Mouse (Mus musculus) gastrocnemius, adult 18-20 months (tissue): ENCODE measurements around the gene 6430548M08Rik. TPM values are rescaled to one million over a fixed set of nuclear protein-coding genes. Genes with fewer than 3 reads are reported as not detected.

ENCODE experiments used
- DNase-seq: peaks from one replicate; pipeline ENCODE4 v3.0.0; 2021; ENCODE audit warnings: low spot score
- total RNA-seq, 2 experiments: library from RNA; stranded (reverse); gene quantifications; 2 replicates each; pipeline ENCODE4 v1.2.3; 2021

6430548M08Rik gene
- total RNA-seq, 2 experiments from 2014 or later: 23.3 to 45.0 TPM

DNA sequence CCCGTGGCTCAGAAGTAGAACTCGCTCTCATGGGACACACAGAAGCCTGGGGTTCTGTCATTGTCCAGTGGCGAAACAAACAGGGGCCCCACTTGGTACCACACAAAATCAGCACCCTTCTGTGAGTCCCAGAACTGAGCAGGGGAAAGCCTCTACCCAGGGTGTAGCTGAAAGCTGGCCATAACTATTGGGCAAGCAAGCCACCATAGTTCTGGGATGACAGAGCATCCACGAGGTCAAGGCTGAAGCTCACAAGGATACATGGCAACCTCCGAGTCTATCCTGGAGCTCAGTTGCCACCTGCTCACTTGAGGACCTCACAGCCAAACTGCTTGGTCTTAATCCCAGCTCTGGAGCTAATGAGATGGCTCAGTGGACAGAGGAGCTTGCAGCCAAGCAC is 67.3 kb downstream of the 6430548M08Rik start:
- no peak for DNase-seq

GRCm38 (mm10) chr8:120181861-120182414 is 68.0 kb downstream of the 6430548M08Rik start:
- no peak for DNase-seq

DNA sequence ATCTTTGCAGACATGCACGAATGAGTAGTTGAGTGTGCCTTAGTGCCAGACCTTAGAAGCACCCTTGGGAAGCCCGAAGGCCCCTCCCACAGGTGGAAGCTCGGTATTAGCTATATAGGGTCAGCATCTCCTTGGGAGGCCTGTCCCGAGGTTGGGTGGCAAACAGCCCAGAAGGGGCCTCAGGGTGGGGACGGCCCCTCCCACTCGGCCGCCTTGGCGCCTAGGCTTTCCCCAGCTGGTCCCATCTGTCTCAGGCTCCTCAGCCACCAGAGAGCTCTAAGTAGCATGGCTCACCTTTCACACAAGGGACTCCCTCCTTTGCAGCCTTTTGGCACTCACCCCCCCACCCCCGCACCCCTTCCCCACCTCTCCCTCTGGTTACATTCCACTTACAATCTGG is 70.4 kb downstream of the 6430548M08Rik start:
- DNase-seq: peak; percentile 60

DNA sequence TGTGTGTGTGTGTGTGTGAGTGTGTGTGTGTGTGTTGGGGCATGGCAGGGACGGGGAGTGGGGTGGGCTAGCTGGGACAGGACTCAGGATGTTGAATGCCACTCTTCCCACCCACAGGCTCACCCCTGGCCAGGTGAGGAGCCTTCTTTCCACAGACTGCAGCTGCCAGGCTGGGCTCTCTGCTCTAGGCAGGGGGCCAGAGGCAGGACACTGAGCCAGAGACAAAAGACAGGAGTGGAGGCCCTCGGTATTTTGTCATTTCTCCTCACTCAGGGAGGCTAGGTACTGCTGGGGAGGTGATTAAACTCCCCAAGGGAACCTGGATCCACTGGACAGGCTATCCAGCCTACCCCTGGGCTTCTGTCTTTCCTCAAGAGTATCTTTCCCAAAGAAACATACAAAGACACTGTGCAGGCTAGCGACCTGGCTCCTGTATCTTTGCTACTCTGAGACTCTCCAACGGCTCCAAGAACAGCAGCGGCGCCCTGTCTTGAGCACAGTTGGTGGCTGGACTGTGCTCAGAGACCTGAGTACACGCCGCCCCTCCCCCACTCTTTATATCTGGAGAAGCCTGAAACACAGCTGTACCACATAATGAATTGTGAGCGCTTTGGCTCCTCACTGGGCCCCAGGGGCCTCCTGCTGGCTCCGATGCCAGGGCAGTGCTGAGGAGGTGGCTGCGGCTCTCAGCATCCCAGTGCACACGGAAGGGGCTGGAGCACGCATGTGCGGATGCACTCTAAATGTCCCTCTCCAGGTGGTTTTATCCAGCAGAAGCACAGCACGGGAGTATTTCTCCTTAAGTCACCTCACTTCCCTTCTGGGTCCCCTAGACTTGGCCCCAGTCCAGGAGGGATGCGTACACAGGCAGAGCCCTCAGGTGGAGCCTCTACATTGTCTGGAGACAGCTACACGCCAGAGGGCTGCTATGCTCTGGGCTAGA is 71.2 kb downstream of the 6430548M08Rik start:
- no peak for DNase-seq

- peak; percentile 75 for DNase-seq
Measured at GRCm38 (mm10) chr8:120186454-120186853, 72.5 kb downstream of the 6430548M08Rik start.

GRCm38 (mm10) chr8:120188510-120188909 is 74.6 kb downstream of the 6430548M08Rik start:
- DNase-seq: peak; percentile 60

- no peak for DNase-seq
Measured at GRCm38 (mm10) chr8:120189440-120189839, 75.5 kb downstream of the 6430548M08Rik start.

- DNase-seq: no peak
Measured at GRCm38 (mm10) chr8:120190107-120190809, 76.3 kb downstream of the 6430548M08Rik start.

DNA sequence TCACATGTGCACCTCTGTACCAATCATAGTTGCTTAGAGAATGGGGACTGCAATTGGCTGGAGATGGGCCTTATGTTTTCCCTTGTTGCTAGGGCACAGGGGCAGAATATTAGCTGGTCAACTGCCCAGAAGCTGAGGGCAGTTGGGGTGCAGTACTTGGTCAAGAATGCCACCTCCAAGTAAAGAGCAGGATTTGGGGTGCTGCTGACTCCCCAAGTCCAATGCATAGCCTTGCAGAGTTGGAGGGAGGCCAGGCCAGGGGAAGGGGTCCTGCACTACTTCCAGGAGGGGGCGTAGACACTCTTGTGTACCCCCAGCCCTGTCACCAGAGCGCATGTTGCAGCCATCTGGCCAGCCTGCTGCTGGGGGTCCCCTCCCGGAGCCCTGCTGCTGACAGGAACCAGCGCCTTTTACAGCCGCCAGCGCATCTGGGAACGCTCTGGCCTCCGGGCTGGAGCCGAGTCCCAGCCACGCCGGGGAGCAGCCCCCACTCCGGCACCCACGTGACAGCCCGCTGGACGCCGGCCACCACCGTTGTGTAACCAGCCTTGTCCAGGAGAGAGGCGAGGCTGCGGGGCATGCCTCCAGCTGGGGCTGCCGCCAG is 77.0 kb downstream of the 6430548M08Rik start:
- peak; percentile 99 for DNase-seq

- DNase-seq: no peak
Measured at GRCm38 (mm10) chr8:120191633-120192032, 77.7 kb downstream of the 6430548M08Rik start.

GRCm38 (mm10) chr8:120192118-120192517 is 78.2 kb downstream of the 6430548M08Rik start:
- DNase-seq: no peak

DNA sequence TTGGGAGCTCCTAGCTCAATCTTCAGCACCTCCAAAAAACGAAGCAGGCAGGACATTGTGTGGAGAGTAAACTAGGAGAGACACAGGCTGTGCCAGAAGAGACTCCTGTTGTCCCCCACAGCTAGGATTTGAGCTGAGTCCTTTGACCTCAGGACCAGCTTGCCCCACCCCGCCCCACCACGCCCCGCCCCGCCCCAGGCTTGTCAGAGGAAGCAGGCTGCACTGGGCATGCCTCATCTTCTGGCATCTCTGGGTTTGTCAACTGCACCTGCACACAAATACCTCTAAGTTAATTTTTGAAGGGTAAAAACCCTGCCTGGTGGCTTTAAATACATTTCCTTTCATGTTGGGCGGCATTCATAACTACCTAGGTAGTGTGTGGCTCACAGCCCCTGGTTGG is 87.4 kb downstream of the 6430548M08Rik start:
- no peak for DNase-seq

DNA sequence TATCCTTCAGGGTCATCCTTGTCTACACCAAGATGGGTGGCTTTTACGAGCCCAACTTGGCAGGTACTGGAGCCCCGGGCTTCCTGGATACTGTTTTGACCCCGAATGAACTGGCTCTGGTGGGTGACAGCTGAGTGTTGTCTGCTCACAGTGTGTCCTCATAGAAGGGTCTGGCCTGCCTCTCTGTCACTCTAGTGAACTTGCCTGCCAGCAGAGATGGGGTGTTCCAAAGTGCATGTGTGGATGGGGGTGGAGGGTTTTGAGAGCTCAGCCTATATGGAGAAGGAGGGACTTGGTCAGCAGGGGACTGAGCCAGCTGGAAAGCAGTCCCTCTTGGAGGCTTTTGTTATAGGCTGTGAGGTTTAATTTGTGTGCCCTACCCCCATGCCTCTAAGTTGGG is 88.6 kb downstream of the 6430548M08Rik start:
- no peak for DNase-seq

DNA sequence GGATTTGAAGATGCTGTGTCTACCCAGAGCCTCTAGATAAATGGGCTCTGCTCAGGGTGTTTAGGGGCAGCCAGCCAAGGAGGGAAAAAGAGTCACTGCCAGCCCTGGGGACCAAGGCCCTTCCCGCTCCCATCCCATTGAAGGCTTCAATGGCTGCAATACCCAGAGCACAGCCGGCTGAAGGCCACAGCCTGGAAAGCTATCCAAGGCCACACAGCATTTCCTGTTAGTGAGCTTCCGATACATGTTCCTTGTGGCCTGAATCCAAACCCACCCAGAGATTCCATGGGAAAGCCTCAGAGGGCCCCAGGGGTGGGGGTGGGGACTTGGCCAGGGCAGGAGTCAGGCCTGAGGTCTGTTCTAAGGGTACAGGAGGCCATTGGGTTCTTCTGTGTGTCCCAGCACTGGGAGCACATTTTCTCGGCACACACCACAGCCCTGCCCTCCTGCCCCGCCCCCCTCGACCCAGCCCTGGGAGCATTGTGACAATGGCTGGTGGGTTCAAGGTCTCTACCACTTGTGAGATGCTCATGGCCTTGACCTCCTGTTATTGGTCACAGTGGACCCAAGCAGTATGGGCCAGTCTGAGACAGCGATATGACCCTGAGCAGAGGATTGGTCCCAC is 90.9 kb downstream of the 6430548M08Rik start:
- no peak for DNase-seq

DNA sequence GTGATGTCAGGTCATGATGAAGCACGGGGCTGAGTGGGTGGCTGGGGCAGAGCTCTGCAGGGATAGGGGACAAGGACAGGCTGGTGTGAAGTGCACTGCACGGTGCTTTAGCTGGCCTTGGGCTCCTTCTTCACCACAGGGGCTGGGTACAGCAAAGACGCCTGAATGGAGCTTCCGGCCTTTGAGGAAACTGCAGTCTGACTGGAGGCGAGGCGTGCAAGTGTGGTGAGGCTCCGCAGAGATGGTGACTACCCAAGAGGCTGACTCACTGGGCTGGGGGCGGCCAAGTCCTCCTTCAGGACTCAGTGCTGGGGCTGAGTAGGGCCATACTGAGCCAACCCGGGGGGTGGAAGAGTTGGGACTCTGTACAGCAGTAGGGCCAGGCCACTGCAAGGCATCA is 92.0 kb downstream of the 6430548M08Rik start:
- no peak for DNase-seq

DNA sequence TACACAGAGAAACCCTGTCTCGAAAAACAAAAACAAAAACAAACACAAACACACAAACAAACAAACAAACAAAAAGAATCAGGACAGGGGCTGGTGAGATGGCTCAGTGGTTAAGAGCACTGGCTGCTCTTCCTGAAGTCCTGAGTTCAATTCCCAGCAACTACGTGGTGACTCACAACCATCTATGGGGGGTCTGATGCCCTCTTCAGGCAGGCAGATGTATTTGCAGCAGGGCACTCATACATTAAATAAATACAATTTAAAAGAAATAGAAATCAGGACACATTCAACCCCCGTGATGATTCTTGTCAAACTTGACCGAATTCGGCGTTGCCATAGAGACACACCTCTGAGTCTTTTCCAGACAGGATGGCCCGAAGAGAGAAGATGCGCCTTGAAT is 93.4 kb downstream of the 6430548M08Rik start:
- no peak for DNase-seq

DNA sequence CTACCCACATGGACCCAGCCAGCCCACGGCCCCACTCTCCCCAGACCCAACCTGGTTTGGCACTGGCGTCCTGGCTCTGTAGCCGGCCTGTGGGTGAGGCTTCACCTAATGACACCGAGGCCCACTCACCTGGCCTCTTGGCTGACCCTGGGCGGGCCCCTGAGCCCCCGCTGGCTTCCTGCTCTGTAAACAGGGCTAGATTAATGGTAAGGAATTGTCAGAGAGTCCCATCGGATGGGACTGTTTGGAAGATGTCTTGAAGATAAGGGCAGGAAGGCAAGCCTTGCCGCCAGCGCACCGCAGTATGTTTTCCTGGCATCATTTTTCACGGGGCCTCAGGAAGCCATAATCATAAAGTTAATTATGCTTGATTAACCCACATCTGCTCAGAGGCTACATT is 94.2 kb downstream of the 6430548M08Rik start:
- DNase-seq: no peak

GRCm38 (mm10) chr8:120211345-120211744 is 97.4 kb downstream of the 6430548M08Rik start:
- DNase-seq: peak; percentile 75

DNA sequence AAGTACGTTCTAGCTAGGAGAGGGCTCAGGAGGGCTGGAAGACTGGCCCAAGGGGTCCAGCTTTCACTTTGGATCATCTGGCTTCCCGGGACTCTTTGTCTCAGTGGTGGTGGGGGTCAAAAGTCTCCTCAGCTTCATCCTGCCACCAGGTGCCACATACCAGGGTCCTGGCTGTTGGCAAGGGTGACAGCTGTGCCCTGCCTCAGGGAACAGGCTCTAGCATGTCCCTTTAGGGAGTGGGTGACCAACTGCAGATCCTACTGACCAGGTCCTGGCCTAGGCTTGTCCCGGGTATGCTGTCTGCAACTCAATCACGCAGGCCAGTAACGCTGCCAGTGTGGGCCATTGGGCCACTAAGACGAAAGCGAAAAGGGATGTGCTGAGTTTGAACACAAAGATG is 98.6 kb downstream of the 6430548M08Rik start:
- DNase-seq: no peak

- DNase-seq: no peak
Measured at GRCm38 (mm10) chr8:120213229-120213628, 99.3 kb downstream of the 6430548M08Rik start.

DNA sequence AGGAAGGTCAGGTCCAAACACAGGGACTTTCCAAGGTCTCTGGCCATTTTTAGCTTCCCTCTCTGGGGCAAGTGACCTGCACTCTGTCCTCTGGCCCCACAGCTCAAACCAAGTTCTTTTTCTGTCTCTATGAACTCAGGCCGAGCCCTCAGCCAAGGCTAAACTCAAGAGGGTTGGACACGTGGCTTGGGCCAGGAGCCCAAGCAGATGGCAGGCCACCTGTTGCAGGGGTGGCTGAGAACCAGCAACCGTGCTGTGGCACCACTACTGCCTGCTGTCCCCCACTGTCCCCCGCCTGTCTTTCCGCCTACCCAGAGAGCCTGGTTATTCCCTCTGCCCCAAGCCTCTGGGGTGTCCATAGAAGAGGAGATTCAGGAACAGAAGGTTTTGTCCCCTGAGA is 100.0 kb downstream of the 6430548M08Rik start:
- peak; percentile 92 for DNase-seq
